Mouse (Mus musculus): ENCODE results near the gene C1qtnf5.

DNA sequence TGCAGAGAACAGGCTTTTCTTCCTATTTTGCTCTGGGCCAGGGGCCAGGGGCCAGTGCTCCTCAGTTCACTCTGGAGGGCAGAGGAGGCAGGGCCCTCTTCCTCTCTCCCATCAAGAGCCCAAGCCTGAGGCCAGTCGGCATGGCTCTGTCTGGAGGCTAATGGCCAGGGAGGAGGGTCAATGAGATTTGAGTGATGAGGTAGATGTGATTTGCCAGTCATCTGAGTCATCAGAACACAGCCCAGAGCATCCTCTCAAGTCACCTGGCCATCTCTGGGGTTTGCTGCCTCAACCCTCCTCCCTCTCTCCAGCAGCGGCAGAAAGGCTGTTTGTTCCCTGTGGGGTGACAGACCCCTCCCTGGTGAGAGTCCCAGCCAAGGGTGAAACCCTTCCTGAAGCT lies 26.2 kb downstream of the C1qtnf5 start:
- TF ChIP-seq CTCF (IDR thresholded peaks at IDR 0.05; ENCODE audit: extremely low read depth, insufficient read depth, low read length), result no peak
- no peak for TF ChIP-seq POLR2A (IDR thresholded peaks at IDR 0.05; ENCODE audit: extremely low read depth, insufficient read depth, low read length)

Data from cortical plate, adult 2 months (tissue).